22 mouse cellular contexts compared by ENCODE assay signal in genomic region chr6:50426571-50426970, GRCm38 (mm10). TPM values are rescaled to one million over a fixed set of nuclear protein-coding genes. Genes with fewer than 3 reads are reported as not detected.
DNase-seq lines count a peak whose midpoint lies in the region; ATAC-seq and TF ChIP-seq lines count a peak whose summit lies in the region.
"Had no signal": no experiment of that assay in that cellular context is flagged by ENCODE, and none has a peak within 500 bp of the region (broad histone marks: within the 10 kb centered on the region; RNA-seq: fewer than 3 reads in every experiment).

No protein-coding gene starts in this region.

- no peak for DNase-seq in gastrocnemius, adult 2 months
- no peak for DNase-seq in gastrocnemius, postnatal 36 days
- peak; percentile 35 for DNase-seq in heart, adult 8-10 months (ENCODE audit: low spot score)
- DNase-seq in midbrain, embryonic 11.5 days (ENCODE audit: low spot score, missing footprints) = peak; percentile 60
- DNase-seq: adrenal gland, adult 2 months; adrenal gland, postnatal 10 days; adrenal gland, postnatal 25 days; cerebellum, adult 11 months; cerebellum, adult 18-20 months; cerebellum, adult 8-10 months; cerebellum, adult 9-11 months; cerebellum, postnatal 14 days; cerebellum, postnatal 36 days; embryo, embryonic 11 days had no signal

- ATAC-seq in heart, embryonic 11.5 days (replicated peaks; ENCODE audit: insufficient number of reproducible peaks, low FRiP score, low TSS enrichment) = no peak
- ATAC-seq in midbrain, embryonic 11.5 days (ENCODE audit: low FRiP score) = no peak
- ATAC-seq in midbrain, embryonic 15.5 days (replicated peaks) = no peak
- ATAC-seq: forebrain, embryonic 14.5 days had no signal

- no peak for TF ChIP-seq CTCF in gastrocnemius, adult 2 months (IDR thresholded peaks at IDR 0.05)

- H3K9ac ChIP-seq in heart, embryonic 11.5 days (ENCODE audit: low read depth, low read length) = no peak overlapping the region
- no peak overlapping the region for H3K9ac ChIP-seq in midbrain, embryonic 11.5 days (ENCODE audit: low read length)
- H3K9ac ChIP-seq in midbrain, embryonic 15.5 days = no peak overlapping the region
- H3K9ac ChIP-seq: embryonic facial prominence, embryonic 13.5 days; embryonic facial prominence, embryonic 15.5 days; forebrain, embryonic 12.5 days had no signal

- 88% methylated on average over 4 of the region's 4 CpGs for WGBS in heart, embryonic 11.5 days (ENCODE audit: insufficient replicate concordance)
- 94% methylated on average over 4 of the region's 4 CpGs for WGBS in midbrain, embryonic 11.5 days
- WGBS in midbrain, embryonic 15.5 days = 93% methylated on average over 4 of the region's 4 CpGs

- H3K27ac ChIP-seq in gastrocnemius, adult 2 months = peak overlapping the region; percentile 49
- H3K27ac ChIP-seq in heart, embryonic 11.5 days (ENCODE audit: low read depth, low read length) = no peak overlapping the region
- no peak overlapping the region for H3K27ac ChIP-seq in midbrain, embryonic 11.5 days (ENCODE audit: low read depth, low read length)
- H3K27ac ChIP-seq in midbrain, embryonic 15.5 days = no peak overlapping the region
- H3K27ac ChIP-seq: embryonic facial prominence, embryonic 13.5 days; embryonic facial prominence, embryonic 15.5 days; forebrain, embryonic 10.5 days; forebrain, embryonic 12.5 days had no signal

- no peaks in the 10 kb centered on the region for H3K27me3 ChIP-seq in heart, embryonic 11.5 days (ENCODE audit: control insufficient read depth, insufficient read depth, low read length)
- no peaks in the 10 kb centered on the region for H3K27me3 ChIP-seq in midbrain, embryonic 11.5 days (ENCODE audit: control insufficient read depth, insufficient read depth, low read length)
- H3K27me3 ChIP-seq in midbrain, embryonic 15.5 days (replicated peaks) = no peaks in the 10 kb centered on the region
- H3K27me3 ChIP-seq: embryonic facial prominence, embryonic 13.5 days; embryonic facial prominence, embryonic 15.5 days; forebrain, embryonic 12.5 days had no signal

- no peaks in the 10 kb centered on the region; the same call in 1 of the 2 replicates for H3K36me3 ChIP-seq in heart, embryonic 11.5 days (ENCODE audit: control insufficient read depth, insufficient read depth, low read length)
- no peaks in the 10 kb centered on the region for H3K36me3 ChIP-seq in midbrain, embryonic 11.5 days (ENCODE audit: control insufficient read depth, insufficient read depth, low read length)
- no peaks in the 10 kb centered on the region for H3K36me3 ChIP-seq in midbrain, embryonic 15.5 days (replicated peaks)
- H3K36me3 ChIP-seq: embryonic facial prominence, embryonic 15.5 days had no signal

- no peak overlapping the region for H3K4me2 ChIP-seq in heart, embryonic 11.5 days
- no peak overlapping the region for H3K4me2 ChIP-seq in midbrain, embryonic 11.5 days
- no peak overlapping the region for H3K4me2 ChIP-seq in midbrain, embryonic 15.5 days
- H3K4me2 ChIP-seq: embryonic facial prominence, embryonic 13.5 days; embryonic facial prominence, embryonic 15.5 days; forebrain, embryonic 12.5 days had no signal

- intact Hi-C loops in gastrocnemius, adult 2 months (cut with DNase I) = no loop called here
- intact Hi-C loops in gastrocnemius, postnatal 36 days (cut with DNase I) = no loop called here

- no peaks in the 10 kb centered on the region for H3K4me1 ChIP-seq in heart, embryonic 11.5 days (ENCODE audit: control insufficient read depth, insufficient read depth, low read length)
- H3K4me1 ChIP-seq in midbrain, embryonic 11.5 days (ENCODE audit: control insufficient read depth, insufficient read depth, low read length) = no peaks in the 10 kb centered on the region
- H3K4me1 ChIP-seq in midbrain, embryonic 15.5 days = no peaks in the 10 kb centered on the region
- H3K4me1 ChIP-seq: embryonic facial prominence, embryonic 13.5 days; forebrain, embryonic 10.5 days had no signal

- H3K4me3 ChIP-seq in gastrocnemius, adult 2 months = no peak overlapping the region
- no peak overlapping the region for H3K4me3 ChIP-seq in heart, embryonic 11.5 days (ENCODE audit: low read depth, low read length)
- no peak overlapping the region for H3K4me3 ChIP-seq in midbrain, embryonic 11.5 days (ENCODE audit: low read depth, low read length)
- no peak overlapping the region for H3K4me3 ChIP-seq in midbrain, embryonic 15.5 days
- H3K4me3 ChIP-seq: embryonic facial prominence, embryonic 13.5 days; embryonic facial prominence, embryonic 15.5 days; erythroblast, embryonic 14.5 days; forebrain, embryonic 10.5 days; forebrain, embryonic 12.5 days had no signal

- H3K9me3 ChIP-seq in heart, embryonic 11.5 days (replicated peaks; ENCODE audit: control insufficient read depth, low read length) = no peaks in the 10 kb centered on the region
- no peaks in the 10 kb centered on the region for H3K9me3 ChIP-seq in midbrain, embryonic 11.5 days (ENCODE audit: control insufficient read depth, low read length)
- H3K9me3 ChIP-seq in midbrain, embryonic 15.5 days = no peaks in the 10 kb centered on the region
- H3K9me3 ChIP-seq: embryonic facial prominence, embryonic 13.5 days; embryonic facial prominence, embryonic 15.5 days; forebrain, embryonic 10.5 days; forebrain, embryonic 12.5 days had no signal

RNA-seq across cellular contexts. Expression of gene Osbpl3, which starts 29.4 kb away (rescaled TPM):
- total RNA-seq in gastrocnemius, adult 2 months (2021) = 1 to 10 TPM; 2.2 to 3.3 TPM
- total RNA-seq in gastrocnemius, postnatal 36 days (2021) = 1 to 10 TPM; 2.3 to 2.6 TPM
- total RNA-seq in heart, adult 8-10 months (2022) = 10 to 100 TPM; 20.2 to 31.0 (median 25.7) TPM
- 9.3 and 13.3 TPM in 2 replicates for polyA plus RNA-seq in heart, embryonic 11.5 days (2014; fragmentation: Nextera tagmentation; extraction: Ambion mirVana)
- polyA plus RNA-seq in midbrain, embryonic 11.5 days (2014; fragmentation: Nextera tagmentation; extraction: Ambion mirVana) = 6.7 and 7.3 TPM in 2 replicates
- 5.6 and 6.2 TPM in 2 replicates for polyA plus RNA-seq in midbrain, embryonic 15.5 days (2015; fragmentation: Nextera tagmentation; extraction: Ambion mirVana)
- polyA plus RNA-seq: erythroblast, embryonic 14.5 days had no signal

Comparison
In these comparisons a context has a peak if more than half of its experiments do, and no peak if none do; other contexts are left out.
1. DNase-seq: peak in heart, adult 8-10 months (single experiment) and midbrain, embryonic 11.5 days (single experiment); none in gastrocnemius, adult 2 months (single experiment) and gastrocnemius, postnatal 36 days (0 of 2).
2. RNA of gene Osbpl3, which starts 29.4 kb away (total RNA-seq): 20.2 to 31.0 TPM in heart, adult 8-10 months; 2.2 to 3.3 TPM in gastrocnemius, adult 2 months and 2.3 to 2.6 TPM in gastrocnemius, postnatal 36 days; every median in the first group is over 4 times any median in the second.